Mouse (Mus musculus) stomach, embryonic 16.5 days (tissue): Measurements from ENCODE around the gene Tomm20. TPM values are rescaled to one million over a fixed set of nuclear protein-coding genes. Genes with fewer than 3 reads are reported as not detected.

Source experiments
- ATAC-seq: fragments of 200-750 bp; cut with Nextera tagmentation; 2 replicates; pipeline ENCODE4 v1.8.0; 2017; ENCODE audit warnings: moderate number of reproducible peaks, moderate TSS enrichment; ENCODE audit not compliant: insufficient read depth, low FRiP score
- H3K27ac ChIP-seq: fragments of 300-500 bp; sonication (generic); 2 replicates; pipeline ENCODE4 v1.5.1; 2014; ENCODE audit warnings: low read length
- H3K27me3 ChIP-seq: fragments of 300-500 bp; sonication (generic); 2 replicates; pipeline ENCODE4 v1.6.1; 2014; ENCODE audit warnings: low read length, control low read depth, mixed read lengths; ENCODE audit not compliant: control insufficient read depth, insufficient read depth
- H3K36me3 ChIP-seq: fragments of 300-500 bp; sonication (generic); 2 replicates; pipeline ENCODE4 v1.6.1; 2014; ENCODE audit warnings: low read length; ENCODE audit not compliant: control insufficient read depth, insufficient read depth
- H3K4me1 ChIP-seq: fragments of 300-500 bp; sonication (generic); 2 replicates; pipeline ENCODE4 v1.6.1; 2014; ENCODE audit warnings: low read length, control low read depth, mixed read lengths; ENCODE audit not compliant: control insufficient read depth, insufficient read depth
- H3K4me2 ChIP-seq: fragments of 300-500 bp; sonication (generic); 2 replicates; pipeline ENCODE4 v1.6.1; 2014; ENCODE audit warnings: low read depth, low read length, mixed read lengths
- H3K4me3 ChIP-seq: fragments of 300-500 bp; sonication (generic); replicated peaks from 2 replicates; pipeline ENCODE4 v1.5.1; 2014; ENCODE audit warnings: mild to moderate bottlenecking, low read length
- H3K9ac ChIP-seq: fragments of 300-500 bp; sonication (generic); 2 replicates; pipeline ENCODE4 v1.6.1; 2014; ENCODE audit warnings: low read length
- H3K9me3 ChIP-seq: fragments of 300-500 bp; sonication (generic); replicated peaks from 2 replicates; pipeline ENCODE4 v1.6.1; 2016; ENCODE audit warnings: low read length, control low read depth; ENCODE audit not compliant: control insufficient read depth
- WGBS: fragments of 180-500 bp; shearing (Covaris S2); extraction: QIAGEN DNeasy Blood & Tissue Kit; methylation state at CpG from one replicate; pipeline ENCODE4 v1.1.7; 2014; 5-methylcytosine and 5-hydroxymethylcytosine counted together
- polyA plus RNA-seq: library from polyadenylated mRNA; unstranded; fragments of >200 nt; fragmentation: Nextera tagmentation; extraction: Ambion mirVana; gene quantifications from 2 replicates; pipeline ENCODE4 v1.2.1, GENCODE M21; 2015

Tomm20 gene
- polyA plus RNA-seq, 1 experiment from 2014 or later, result 206 TPM

GRCm38 (mm10) chr8:126928755-126929505 is 16.7 kb downstream of the Tomm20 start:
- WGBS, result 81% methylated on average over 10 of the region's 10 CpGs
- no peak overlapping the region for H3K27ac ChIP-seq
- peaks cover 15% of the 10 kb centered on the region; the same call in 1 of the 2 replicates for H3K36me3 ChIP-seq
- H3K27me3 ChIP-seq, result no peaks in the 10 kb centered on the region
- H3K9ac ChIP-seq, result no peak overlapping the region
- H3K4me2 ChIP-seq, result no peak overlapping the region
- H3K9me3 ChIP-seq, result no peaks in the 10 kb centered on the region
- peak; percentile 18; the same call in 1 of the 2 replicates for ATAC-seq
- no peaks in the 10 kb centered on the region for H3K4me1 ChIP-seq
- no peak overlapping the region for H3K4me3 ChIP-seq

GRCm38 (mm10) chr8:126928028-126928427 is 17.6 kb downstream of the Tomm20 start:
- H3K27ac ChIP-seq, result no peak overlapping the region
- peaks cover 10% of the 10 kb centered on the region; the same call in 1 of the 2 replicates for H3K36me3 ChIP-seq
- H3K4me2 ChIP-seq, result no peak overlapping the region
- no peak for ATAC-seq
- H3K4me3 ChIP-seq, result no peak overlapping the region
- H3K27me3 ChIP-seq, result no peaks in the 10 kb centered on the region
- 0 out of 2 replicates have a peak, but pooled peaks cover 3% of the 10 kb centered on the region for H3K4me1 ChIP-seq
- H3K9me3 ChIP-seq, result no peaks in the 10 kb centered on the region
- H3K9ac ChIP-seq, result no peak overlapping the region

- H3K9ac ChIP-seq, result no peak overlapping the region
- no peaks in the 10 kb centered on the region for H3K9me3 ChIP-seq
- no peaks in the 10 kb centered on the region for H3K27me3 ChIP-seq
- no peak for ATAC-seq
- H3K4me3 ChIP-seq, result no peak overlapping the region
- 62% methylated on average over 1 of the region's 1 CpGs for WGBS
- no peak overlapping the region for H3K4me2 ChIP-seq
- peaks cover 5% of the 10 kb centered on the region; the same call in 1 of the 2 replicates for H3K36me3 ChIP-seq
- H3K4me1 ChIP-seq, result 0 out of 2 replicates have a peak, but pooled peaks cover 3% of the 10 kb centered on the region
- H3K27ac ChIP-seq, result no peak overlapping the region
These were observed 18.6 kb downstream of the Tomm20 start for GRCm38 (mm10) chr8:126927058-126927457.

GRCm38 (mm10) chr8:126922981-126923380 is 22.7 kb downstream of the Tomm20 start:
- 91% methylated on average over 7 of the region's 7 CpGs for WGBS
- Histone ChIP-seq H3K4me2 (no peak overlapping the region), H3K9ac (no peak overlapping the region), H3K4me1 (peaks cover 6% of the 10 kb centered on the region; the same call in 1 of the 2 replicates), H3K36me3 (no peaks in the 10 kb centered on the region), H3K4me3 (no peak overlapping the region), H3K9me3 (no peaks in the 10 kb centered on the region), H3K27me3 (no peaks in the 10 kb centered on the region), H3K27ac (peak overlapping the region; percentile 78)
- ATAC-seq, result no peak

- no peak overlapping the region for H3K27ac ChIP-seq
- H3K4me2 ChIP-seq, result no peak overlapping the region
- H3K4me1 ChIP-seq, result peaks cover 9% of the 10 kb centered on the region; the same call in 1 of the 2 replicates
- no peak overlapping the region for H3K9ac ChIP-seq
- ATAC-seq, result no peak
- 91% methylated on average over 3 of the region's 3 CpGs for whole genome bisulfite sequencing
- H3K4me3 ChIP-seq, result no peak overlapping the region
- H3K36me3 ChIP-seq, result no peaks in the 10 kb centered on the region
- H3K9me3 ChIP-seq, result no peaks in the 10 kb centered on the region
- H3K27me3 ChIP-seq, result no peaks in the 10 kb centered on the region
These were observed 24.2 kb downstream of the Tomm20 start for GRCm38 (mm10) chr8:126921432-126921831.

- WGBS, result 16% methylated on average over 3 of the region's 3 CpGs
- H3K9ac ChIP-seq, result 0 out of 2 replicates have a peak overlapping the region, but pooled peaks have one; percentile 29
- no peaks in the 10 kb centered on the region for H3K9me3 ChIP-seq
These were observed 24.8 kb downstream of the Tomm20 start for GRCm38 (mm10) chr8:126920845-126921244.

GRCm38 (mm10) chr8:126920386-126920785 is 25.3 kb downstream of the Tomm20 start:
- Histone ChIP-seq H3K4me1 (peaks cover 9% of the 10 kb centered on the region; the same call in 1 of the 2 replicates), H3K36me3 (no peaks in the 10 kb centered on the region), H3K4me2 (no peak overlapping the region), H3K9me3 (no peaks in the 10 kb centered on the region), H3K27me3 (no peaks in the 10 kb centered on the region), H3K27ac (peak overlapping the region; percentile 21; the same call in 1 of the 2 replicates), H3K9ac (0 out of 2 replicates have a peak overlapping the region, but pooled peaks have one; percentile 29), H3K4me3 (no peak overlapping the region)
- ATAC-seq, result no peak
- 72% methylated on average over 6 of the region's 6 CpGs for WGBS

More at GRCm38 (mm10) chr8:126920845-126921244, 24.8 kb downstream of the Tomm20 start:
- H3K36me3 ChIP-seq, result no peaks in the 10 kb centered on the region
- H3K4me1 ChIP-seq, result peaks cover 9% of the 10 kb centered on the region; the same call in 1 of the 2 replicates
- no peak overlapping the region for H3K4me3 ChIP-seq
- no peaks in the 10 kb centered on the region for H3K27me3 ChIP-seq
- H3K27ac ChIP-seq, result peak overlapping the region; percentile 21; the same call in 1 of the 2 replicates
- no peak overlapping the region for H3K4me2 ChIP-seq
- ATAC-seq, result peak; percentile 80

GRCm38 (mm10) chr8:126919703-126920102 is 25.9 kb downstream of the Tomm20 start:
- H3K9ac ChIP-seq, result no peak overlapping the region; the same call in 1 of the 2 replicates
- 0 out of 2 replicates have a peak overlapping the region, but pooled peaks have one; percentile 6 for H3K27ac ChIP-seq
- no peak overlapping the region for H3K4me2 ChIP-seq
- 83% methylated on average over 5 of the region's 5 CpGs for WGBS
- no peaks in the 10 kb centered on the region for H3K27me3 ChIP-seq
- H3K4me3 ChIP-seq, result no peak overlapping the region
- no peak for ATAC-seq
- no peaks in the 10 kb centered on the region for H3K36me3 ChIP-seq
- peaks cover 9% of the 10 kb centered on the region; the same call in 1 of the 2 replicates for H3K4me1 ChIP-seq
- H3K9me3 ChIP-seq, result no peaks in the 10 kb centered on the region

GRCm38 (mm10) chr8:126919255-126919654 is 26.4 kb downstream of the Tomm20 start:
- Histone ChIP-seq H3K9me3 (no peaks in the 10 kb centered on the region), H3K4me3 (no peak overlapping the region), H3K27me3 (no peaks in the 10 kb centered on the region), H3K4me1 (peaks cover 12% of the 10 kb centered on the region; the same call in 1 of the 2 replicates), H3K9ac (peak overlapping the region; percentile 40; the same call in 1 of the 2 replicates), H3K4me2 (no peak overlapping the region), H3K27ac (0 out of 2 replicates have a peak overlapping the region, but pooled peaks have one; percentile 6), H3K36me3 (no peaks in the 10 kb centered on the region)
- WGBS, result 52% methylated on average over 2 of the region's 2 CpGs
- ATAC-seq, result peak; percentile 30; the same call in 1 of the 2 replicates
